Mouse (Mus musculus) ES-Bruce4 (cell line): ENCODE results near the gene Cnksr1. TPM values are rescaled to one million over a fixed set of nuclear protein-coding genes. Genes with fewer than 3 reads are reported as not detected.
A peak's percentile ranks its signal among the peaks of the same experiment; 100 is the strongest.

ENCODE experiments used
- H3K27ac ChIP-seq: 2 replicates; pipeline ENCODE4 v1.5.1; 2012; ENCODE audit warnings: low read length, inconsistent platforms; ENCODE audit not compliant: insufficient read depth
- H3K27me3 ChIP-seq: 2 replicates; pipeline ENCODE4 v1.6.1; 2012; ENCODE audit warnings: mild to moderate bottlenecking, low read length, inconsistent platforms; ENCODE audit not compliant: control insufficient read depth, poor library complexity, insufficient read depth, severe bottlenecking
- H3K36me3 ChIP-seq: 2 replicates; pipeline ENCODE4 v1.6.1; 2012; ENCODE audit warnings: inconsistent platforms, mild to moderate bottlenecking, low read length, moderate library complexity; ENCODE audit not compliant: control insufficient read depth, poor library complexity, insufficient read depth, severe bottlenecking
- H3K4me1 ChIP-seq: one replicate; pipeline ENCODE4 v1.8.1; 2011; ENCODE audit warnings: low read length; ENCODE audit not compliant: control insufficient read depth, insufficient read depth
- H3K4me3 ChIP-seq: 2 replicates; pipeline ENCODE4 v1.5.1; 2011; ENCODE audit warnings: low read depth, mild to moderate bottlenecking, low read length
- H3K9ac ChIP-seq: 2 replicates; pipeline ENCODE4 v1.6.1; 2012; ENCODE audit warnings: low read depth, mild to moderate bottlenecking, inconsistent platforms; ENCODE audit not compliant: poor library complexity, severe bottlenecking
- H3K9me3 ChIP-seq: replicated peaks from 2 replicates; pipeline ENCODE4 v1.6.1; 2012; ENCODE audit warnings: mild to moderate bottlenecking, low read length, inconsistent platforms; ENCODE audit not compliant: control insufficient read depth, poor library complexity, insufficient read depth, severe bottlenecking
- CTCF ChIP-seq: IDR thresholded peaks from one replicate; pipeline ENCODE4 v1.8.1; 2011; ENCODE audit warnings: low read depth, low read length
- EP300 ChIP-seq: IDR thresholded peaks from 2 replicates; pipeline ENCODE4 v1.6.1; 2011; ENCODE audit warnings: low read depth, low read length; ENCODE audit not compliant: insufficient read depth
- POLR2A ChIP-seq: IDR thresholded peaks from one replicate; pipeline ENCODE4 v1.8.1; 2011; ENCODE audit warnings: low read length; ENCODE audit not compliant: insufficient read depth
- polyA plus RNA-seq: library from polyadenylated mRNA; stranded (reverse); fragments of >200 nt; gene quantifications from 2 replicates; pipeline ENCODE4 v1.2.4, GENCODE M21; 2011; ENCODE audit warnings: low read depth; ENCODE audit not compliant: missing spikeins, insufficient read depth, insufficient read length

Gene Cnksr1
- polyA plus RNA-seq, 1 experiment: 10.4 TPM

GRCm38 (mm10) chr4:134265860-134266585, 27.8 kb upstream of the Cnksr1 start:
- Histone ChIP-seq H3K36me3 (no peaks in the 10 kb centered on the region), H3K9me3 (no peaks in the 10 kb centered on the region), H3K27me3 (no peaks in the 10 kb centered on the region), H3K4me1 (no peaks in the 10 kb centered on the region), H3K4me3 (no peak overlapping the region), H3K9ac (no peak overlapping the region), H3K27ac (no peak overlapping the region)
- TF ChIP-seq CTCF (no peak), POLR2A (no peak), EP300 (no peak)

GRCm38 (mm10) chr4:134263191-134263590, 25.0 kb upstream of the Cnksr1 start:
- TF ChIP-seq CTCF: peak; percentile 94
- TF ChIP-seq POLR2A: no peak
- TF ChIP-seq EP300: no peak
- H3K4me3 ChIP-seq: no peak overlapping the region
- H3K9ac ChIP-seq: no peak overlapping the region
- H3K27ac ChIP-seq: no peak overlapping the region
- H3K27me3 ChIP-seq: no peaks in the 10 kb centered on the region
- no peaks in the 10 kb centered on the region for H3K9me3 ChIP-seq
- H3K36me3 ChIP-seq: no peaks in the 10 kb centered on the region
- H3K4me1 ChIP-seq: no peaks in the 10 kb centered on the region

GRCm38 (mm10) chr4:134258354-134258753, 20.2 kb upstream of the Cnksr1 start:
- Histone ChIP-seq H3K4me1 (peaks cover 11% of the 10 kb centered on the region), H3K27ac (no peak overlapping the region)

GRCm38 (mm10) chr4:134257198-134258009, 19.2 kb upstream of the Cnksr1 start:
- no peak overlapping the region for H3K4me3 ChIP-seq
- peaks cover 11% of the 10 kb centered on the region for H3K4me1 ChIP-seq
- H3K9ac ChIP-seq: no peak overlapping the region
- no peaks in the 10 kb centered on the region for H3K27me3 ChIP-seq
- no peaks in the 10 kb centered on the region for H3K36me3 ChIP-seq
- H3K27ac ChIP-seq: no peak overlapping the region
- TF ChIP-seq EP300: 0 out of 2 replicates have a peak, but pooled peaks have one; percentile 9
- TF ChIP-seq CTCF: no peak
- no peaks in the 10 kb centered on the region for H3K9me3 ChIP-seq

More at GRCm38 (mm10) chr4:134258354-134258753, 20.2 kb upstream of the Cnksr1 start:
- no peaks in the 10 kb centered on the region for H3K9me3 ChIP-seq
- H3K4me3 ChIP-seq: no peak overlapping the region
- no peaks in the 10 kb centered on the region for H3K27me3 ChIP-seq
- no peak for TF ChIP-seq EP300
- no peaks in the 10 kb centered on the region for H3K36me3 ChIP-seq
- H3K9ac ChIP-seq: no peak overlapping the region

- Histone ChIP-seq H3K9me3 (no peaks in the 10 kb centered on the region), H3K36me3 (no peaks in the 10 kb centered on the region), H3K27ac (no peak overlapping the region), H3K4me1 (peaks cover 11% of the 10 kb centered on the region), H3K27me3 (no peaks in the 10 kb centered on the region), H3K4me3 (no peak overlapping the region), H3K9ac (no peak overlapping the region; the same call in 1 of the 2 replicates)
- TF ChIP-seq CTCF: no peak
- no peak for TF ChIP-seq EP300
These were observed 18.4 kb upstream of the Cnksr1 start for GRCm38 (mm10) chr4:134256407-134257197.

GRCm38 (mm10) chr4:134255854-134256253, 17.7 kb upstream of the Cnksr1 start:
- H3K9me3 ChIP-seq: no peaks in the 10 kb centered on the region
- TF ChIP-seq EP300 (no peak), CTCF (no peak), POLR2A (no peak)
- H3K4me3 ChIP-seq: no peak overlapping the region
- H3K27me3 ChIP-seq: peaks cover 4% of the 10 kb centered on the region; the same call in 1 of the 2 replicates
- no peak overlapping the region for H3K9ac ChIP-seq
- H3K36me3 ChIP-seq: no peaks in the 10 kb centered on the region
- H3K4me1 ChIP-seq: peaks cover 11% of the 10 kb centered on the region
- no peak overlapping the region for H3K27ac ChIP-seq
